Mouse (Mus musculus) ES-E14 (cell line): ENCODE measurements around the gene Npcd.

Experiments
- CHD2 ChIP-seq: IDR thresholded peaks from 2 replicates; pipeline ENCODE4 v1.6.1; 2014; ENCODE audit warnings: mild to moderate bottlenecking, low read depth, low read length, inconsistent platforms
- MAFK ChIP-seq: IDR thresholded peaks from 2 replicates; pipeline ENCODE4 v1.6.1; 2014; ENCODE audit warnings: mild to moderate bottlenecking, low read depth, low read length, inconsistent platforms; ENCODE audit not compliant: insufficient read depth
- ZC3H11A ChIP-seq: IDR thresholded peaks from 2 replicates; pipeline ENCODE4 v1.6.1; 2012; ENCODE audit warnings: low read depth, mild to moderate bottlenecking, inconsistent platforms, low read length, borderline replicate concordance

- TF ChIP-seq CHD2 (no peak), ZC3H11A (no peak), MAFK (no peak)
Measured at GRCm38 (mm10) chr15:79787815-79788214, 46.2 kb downstream of the Npcd start.
